Mouse (Mus musculus) bone marrow macrophage, adult 2 months (primary cell): ENCODE data around the gene Sema4d. TPM values are rescaled to one million over a fixed set of nuclear protein-coding genes. Genes with fewer than 3 reads are reported as not detected.

ENCODE experiments used
- H3K27ac ChIP-seq: 2 replicates; pipeline ENCODE4 v1.5.1; 2012; ENCODE audit warnings: low read depth, low read length; ENCODE audit not compliant: insufficient read depth
- H3K4me1 ChIP-seq: 2 replicates; pipeline ENCODE4 v1.6.1; 2012; ENCODE audit warnings: low read length; ENCODE audit not compliant: control insufficient read depth, insufficient read depth
- H3K4me3 ChIP-seq: 2 replicates; pipeline ENCODE4 v1.5.1; 2012; ENCODE audit warnings: mild to moderate bottlenecking, low read length, moderate library complexity; ENCODE audit not compliant: insufficient read depth
- CTCF ChIP-seq: IDR thresholded peaks from 2 replicates; pipeline ENCODE4 v1.5.1; 2012; ENCODE audit warnings: low read depth, mild to moderate bottlenecking, low read length, moderate library complexity
- POLR2A ChIP-seq: IDR thresholded peaks from 2 replicates; pipeline ENCODE4 v1.6.1; 2012; ENCODE audit warnings: mild to moderate bottlenecking, low read depth, low read length, borderline replicate concordance
- polyA plus RNA-seq: library from polyadenylated mRNA; stranded (reverse); fragments of >200 nt; gene quantifications from 2 replicates; pipeline ENCODE4 v1.2.4, GENCODE M21; 2012; ENCODE audit not compliant: missing spikeins, insufficient read depth, insufficient read length

Sema4d gene
- polyA plus RNA-seq, 1 experiment = 193 TPM

DNA sequence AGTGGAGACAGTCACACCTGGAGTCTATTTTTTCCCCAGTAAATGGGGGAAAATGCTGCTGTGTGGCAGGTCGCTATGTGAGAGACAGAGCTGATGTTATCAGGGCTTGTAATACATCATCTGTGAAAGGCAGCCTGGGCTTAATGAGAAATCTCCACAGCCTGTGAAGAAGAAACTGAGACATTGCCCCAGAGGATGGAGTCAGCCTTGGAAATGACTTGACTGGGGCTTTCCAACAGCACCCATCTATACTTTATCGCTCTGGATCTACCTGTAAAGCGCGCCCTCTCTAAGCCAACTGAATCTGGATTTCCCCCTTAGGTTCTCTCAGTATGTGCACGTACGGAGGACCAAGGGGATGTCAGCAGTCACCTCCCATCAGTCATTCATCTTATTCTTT is 21.1 kb upstream of the Sema4d start:
- H3K4me1 ChIP-seq = peaks cover 26% of the 10 kb centered on the region
- no peak overlapping the region for H3K4me3 ChIP-seq
- TF ChIP-seq CTCF (no peak), POLR2A (no peak)
- no peak overlapping the region for H3K27ac ChIP-seq

- peaks cover 26% of the 10 kb centered on the region for H3K4me1 ChIP-seq
- no peak overlapping the region for H3K4me3 ChIP-seq
- no peak overlapping the region for H3K27ac ChIP-seq
- TF ChIP-seq CTCF (no peak), POLR2A (no peak)
Observed at GRCm38 (mm10) chr13:51813621-51814615, 20.4 kb upstream of the Sema4d start.

- TF ChIP-seq POLR2A (no peak), CTCF (no peak)
- Histone ChIP-seq H3K4me1 (no peaks in the 10 kb centered on the region), H3K27ac (no peak overlapping the region), H3K4me3 (no peak overlapping the region)
Observed at GRCm38 (mm10) chr13:51808141-51808540, 14.6 kb upstream of the Sema4d start.

DNA sequence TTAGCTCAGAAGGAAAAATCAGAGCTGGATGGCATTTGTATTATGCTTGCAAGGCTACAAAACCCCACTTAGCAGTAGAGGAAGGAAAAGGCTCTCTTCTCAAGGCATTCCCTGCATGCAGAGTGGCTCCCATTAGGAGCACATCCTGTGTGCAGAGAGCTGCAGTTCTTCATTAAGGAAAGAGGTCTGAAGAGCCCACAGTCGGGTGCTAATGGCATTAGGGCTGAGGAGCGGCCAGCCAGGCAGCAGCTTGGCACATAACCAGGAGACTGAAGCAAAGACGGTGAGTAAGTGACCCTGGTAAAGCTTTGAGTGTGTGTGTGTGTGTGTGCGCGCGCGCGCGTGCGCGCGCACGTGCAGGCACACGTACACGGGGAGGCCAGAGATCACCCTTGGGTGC is 12.7 kb upstream of the Sema4d start:
- Histone ChIP-seq H3K4me3 (no peak overlapping the region), H3K27ac (no peak overlapping the region), H3K4me1 (no peaks in the 10 kb centered on the region)
- TF ChIP-seq POLR2A = no peak

DNA sequence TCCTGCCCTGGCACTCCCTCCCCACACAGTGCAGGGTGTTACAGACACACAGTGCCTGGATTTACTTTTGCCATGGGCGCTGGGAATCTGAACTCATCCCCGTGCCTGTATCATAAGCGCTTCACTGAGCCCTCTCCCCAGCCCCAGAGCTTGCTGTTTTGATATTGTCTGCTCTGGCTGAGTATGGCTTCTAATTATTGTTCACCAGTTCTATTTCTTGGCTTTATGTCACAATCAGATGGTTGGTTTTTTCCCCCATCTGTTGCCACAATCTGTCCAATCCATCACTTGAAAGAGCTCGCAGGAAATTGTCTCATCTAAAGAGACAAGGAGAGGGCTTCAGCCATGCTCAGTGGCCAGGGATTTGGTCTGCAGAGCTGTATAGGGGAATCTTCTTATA is 12.1 kb upstream of the Sema4d start:
- H3K4me1 ChIP-seq = 0 out of 2 replicates have a peak, but pooled peaks cover 4% of the 10 kb centered on the region
- H3K4me3 ChIP-seq = no peak overlapping the region
- TF ChIP-seq CTCF (no peak), POLR2A (no peak)

GRCm38 (mm10) chr13:51800921-51801320 is 7.4 kb upstream of the Sema4d start:
- Histone ChIP-seq H3K27ac (no peak overlapping the region), H3K4me1 (peaks cover 4% of the 10 kb centered on the region; the same call in 1 of the 2 replicates), H3K4me3 (no peak overlapping the region)
- TF ChIP-seq POLR2A = no peak
- TF ChIP-seq CTCF = no peak

More for the DNA sequence above, 12.1 kb upstream of the Sema4d start:
- no peak overlapping the region for H3K27ac ChIP-seq

DNA sequence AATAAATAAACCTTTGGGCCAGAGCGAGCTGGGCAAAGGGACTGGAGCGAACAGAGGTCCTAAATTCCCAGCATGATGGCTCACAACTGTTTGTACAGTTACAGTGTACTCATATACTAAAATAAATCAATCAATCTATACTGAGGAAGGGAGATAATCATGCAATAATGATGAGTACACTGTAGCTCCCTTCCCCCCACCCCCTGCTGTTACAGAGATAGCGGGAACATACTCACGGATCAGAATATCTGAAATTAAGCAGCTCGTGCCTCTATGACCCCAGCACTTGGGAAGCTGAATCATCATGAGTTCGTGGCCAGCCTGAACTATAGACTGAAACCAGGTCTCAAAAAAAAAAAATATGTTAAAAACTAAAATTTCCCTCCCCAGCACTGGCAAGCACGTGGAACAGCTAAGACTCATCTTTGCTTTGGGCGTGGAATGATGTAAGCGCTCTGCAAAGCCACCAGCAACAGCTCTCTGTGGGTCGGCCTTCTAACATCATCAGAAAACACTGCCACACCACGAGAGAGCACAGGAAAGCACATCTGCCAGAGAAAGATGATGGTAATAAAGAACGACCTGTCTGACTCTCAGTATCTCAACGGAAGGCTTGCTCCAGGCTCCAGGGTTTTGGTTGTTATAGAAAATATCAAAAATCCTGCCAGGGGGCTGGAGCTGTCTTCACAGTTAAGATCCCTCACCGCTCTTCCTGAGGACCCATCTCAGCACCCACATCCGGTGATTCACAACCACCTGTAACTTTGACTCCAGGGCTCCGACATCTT is 6.4 kb upstream of the Sema4d start:
- no peak overlapping the region for H3K27ac ChIP-seq
- H3K4me3 ChIP-seq = no peak overlapping the region
- H3K4me1 ChIP-seq = peaks cover 4% of the 10 kb centered on the region; the same call in 1 of the 2 replicates
- TF ChIP-seq CTCF (no peak), POLR2A (no peak)

DNA sequence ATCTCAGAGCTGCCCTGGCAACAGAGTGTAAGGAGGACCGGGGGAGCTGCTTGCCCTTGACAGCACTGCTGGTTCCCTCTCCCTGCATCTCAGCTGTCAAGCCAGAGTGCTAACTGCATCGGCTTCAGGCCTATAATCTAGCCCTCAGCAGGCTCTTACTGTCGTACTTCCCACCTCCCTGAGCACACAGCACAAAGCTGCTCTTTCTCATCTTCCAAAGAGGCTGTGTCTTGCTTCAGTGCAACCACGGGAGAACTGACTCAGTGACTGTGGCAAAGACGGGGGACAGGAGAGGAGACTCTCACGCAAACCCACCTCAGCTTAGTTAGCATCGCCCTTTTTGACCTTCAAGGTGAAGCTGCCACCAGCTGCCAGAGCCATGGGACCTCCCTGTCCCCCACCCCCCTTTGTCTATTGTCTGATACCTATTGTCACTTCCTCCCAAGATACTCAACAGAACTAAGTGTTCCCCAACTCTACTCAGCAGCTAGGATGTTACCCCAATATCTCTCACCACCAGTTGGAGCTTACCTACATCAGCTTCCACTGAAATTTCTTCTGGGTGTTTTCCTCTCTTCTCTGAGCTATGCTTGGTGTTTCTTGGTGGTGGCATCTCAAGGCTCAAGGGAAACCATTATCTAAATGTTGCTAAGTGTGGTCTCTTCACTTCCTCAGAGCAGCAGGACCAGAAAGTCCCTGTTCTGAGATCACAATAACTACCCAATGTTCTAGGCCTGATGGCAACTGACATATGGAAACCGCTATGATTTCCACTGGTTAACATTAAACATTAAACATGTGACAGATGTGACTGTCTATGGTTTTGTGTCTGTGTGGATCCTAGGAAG is 4.6 kb upstream of the Sema4d start:
- Histone ChIP-seq H3K4me1 (peaks cover 4% of the 10 kb centered on the region; the same call in 1 of the 2 replicates), H3K27ac (no peak overlapping the region), H3K4me3 (no peak overlapping the region)
- no peak for TF ChIP-seq CTCF
- no peak for TF ChIP-seq POLR2A

- H3K27ac ChIP-seq = no peak overlapping the region
- H3K4me1 ChIP-seq = peaks cover 7% of the 10 kb centered on the region
- H3K4me3 ChIP-seq = no peak overlapping the region
- no peak for TF ChIP-seq POLR2A
- TF ChIP-seq CTCF = no peak
Observed at GRCm38 (mm10) chr13:51793948-51794347, 401 bp upstream of the Sema4d start.
